Mouse (Mus musculus) cerebellum, adult 8-10 months (tissue): Measurements from ENCODE around the gene Rest.

Experiments used
- DNase-seq: peaks from one replicate; pipeline ENCODE4 v3.0.0; 2022

Gene Rest

GRCm38 (mm10) chr5:77309924-77310772 is 44.9 kb downstream of the Rest start, which contains the start of the genes Noa1 and Polr2b:
Noa1 (minus strand) TSS chr5:77310084.
Polr2b (plus strand) TSS chr5:77310147.
- DNase-seq, result peak; percentile 99

GRCm38 (mm10) chr5:77314206-77314605 is 48.9 kb downstream of the Rest start:
- no peak for DNase-seq

- no peak for DNase-seq
These were observed 49.7 kb downstream of the Rest start for GRCm38 (mm10) chr5:77314986-77315385.

- DNase-seq, result no peak
These were observed 59.6 kb downstream of the Rest start for GRCm38 (mm10) chr5:77324936-77325335.

- DNase-seq, result no peak
These were observed 64.9 kb downstream of the Rest start for GRCm38 (mm10) chr5:77330154-77330553.
